Mouse (Mus musculus): ENCODE results near the gene Immp1l.

- TF ChIP-seq CTCF (IDR thresholded peaks at IDR 0.05; ENCODE audit: low read depth) (no peak), EP300 (optimal IDR thresholded peaks at IDR 0.05) (no peak)
Observed at GRCm38 (mm10) chr2:105873403-105873802, 31.0 kb upstream of the Immp1l start.
